Mouse (Mus musculus): ENCODE data around the gene Hprt.

- TF ChIP-seq POLR2A (IDR thresholded peaks at IDR 0.05; ENCODE audit: borderline replicate concordance, control insufficient read depth, low read depth, low read length) (no peak), CTCF (IDR thresholded peaks at IDR 0.05; ENCODE audit: control insufficient read depth, insufficient read depth, low read length) (no peak)
Measured at GRCm38 (mm10) chrX:53029559-53029958, 41.6 kb downstream of the Hprt start.
